Mouse (Mus musculus): ENCODE results near the gene Stpg4.

GRCm38 (mm10) chr17:87385835-87386234 lies 41.7 kb downstream of the Stpg4 start:
- TF ChIP-seq CTCF (IDR thresholded peaks at IDR 0.05; ENCODE audit: low read depth) (no peak), EP300 (IDR thresholded peaks at IDR 0.05; ENCODE audit: low read depth) (no peak)
